Mouse (Mus musculus) lung, embryonic 16.5 days (tissue): Measurements from ENCODE around the gene Lonrf2. TPM values are rescaled to one million over a fixed set of nuclear protein-coding genes. Genes with fewer than 3 reads are reported as not detected.

Experiments
- ATAC-seq: fragments of 200-750 bp; cut with Nextera tagmentation; 2 replicates; pipeline ENCODE4 v1.8.0; 2017; ENCODE audit warnings: low read depth, mild to moderate bottlenecking, moderate library complexity
- H3K27ac ChIP-seq: fragments of 300-500 bp; sonication (generic); 2 replicates; pipeline ENCODE4 v1.5.1; 2014; ENCODE audit warnings: mild to moderate bottlenecking, control low read depth, low read length
- H3K27me3 ChIP-seq: fragments of 300-500 bp; sonication (generic); 2 replicates; pipeline ENCODE4 v1.6.1; 2014; ENCODE audit warnings: low read depth, low read length, mixed read lengths; ENCODE audit not compliant: control insufficient read depth, insufficient read depth
- H3K36me3 ChIP-seq: fragments of 300-500 bp; sonication (generic); 2 replicates; pipeline ENCODE4 v1.6.1; 2014; ENCODE audit warnings: low read length; ENCODE audit not compliant: control insufficient read depth, insufficient read depth
- H3K4me1 ChIP-seq: fragments of 300-500 bp; sonication (generic); replicated peaks from 2 replicates; pipeline ENCODE4 v1.6.1; 2014; ENCODE audit warnings: low read length, mixed read lengths; ENCODE audit not compliant: control insufficient read depth, insufficient read depth
- H3K4me2 ChIP-seq: fragments of 300-500 bp; sonication (generic); 2 replicates; pipeline ENCODE4 v1.6.1; 2014; ENCODE audit warnings: low read depth, low read length, control low read depth
- H3K4me3 ChIP-seq: fragments of 300-500 bp; sonication (generic); 2 replicates; pipeline ENCODE4 v1.5.1; 2014; ENCODE audit warnings: mild to moderate bottlenecking, low read length, control low read depth
- H3K9ac ChIP-seq: fragments of 300-500 bp; sonication (generic); 2 replicates; pipeline ENCODE4 v1.6.1; 2014; ENCODE audit warnings: low read length, control low read depth
- H3K9me3 ChIP-seq: fragments of 300-500 bp; sonication (generic); 2 replicates; pipeline ENCODE4 v1.6.1; 2016; ENCODE audit warnings: low read length; ENCODE audit not compliant: control insufficient read depth
- WGBS: fragments of 180-500 bp; shearing (Covaris S2); extraction: QIAGEN DNeasy Blood & Tissue Kit; methylation state at CpG from one replicate; pipeline ENCODE4 v1.1.7; 2014; 5-methylcytosine and 5-hydroxymethylcytosine counted together
- polyA plus RNA-seq: library from polyadenylated mRNA; unstranded; fragments of >200 nt; fragmentation: Nextera tagmentation; extraction: Ambion mirVana; gene quantifications from 2 replicates; pipeline ENCODE4 v1.2.1, GENCODE M21; 2015

Lonrf2 gene
- polyA plus RNA-seq, 1 experiment from 2014 or later, result 0.40 TPM

DNA sequence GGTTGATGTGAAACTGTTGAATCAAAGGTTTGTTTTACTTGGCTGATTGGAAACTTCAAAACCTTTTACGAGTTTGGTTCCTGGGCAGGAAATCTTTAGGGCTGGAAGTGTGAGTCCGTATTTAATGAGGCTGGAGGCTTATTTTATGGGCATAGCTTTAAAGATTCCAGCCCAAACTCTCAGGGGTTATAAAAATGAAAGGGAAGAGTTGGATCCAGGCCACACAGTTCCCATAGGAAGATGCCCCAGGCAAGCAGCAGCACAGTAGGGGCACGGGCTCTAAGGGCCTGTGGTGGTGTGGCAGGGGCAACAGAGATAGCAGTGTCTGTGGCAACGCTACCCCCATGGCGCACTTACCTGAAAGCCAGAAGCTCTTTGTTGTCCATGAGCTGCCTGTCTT is 29.7 kb upstream of the Lonrf2 start:
- WGBS, result 82% methylated on average over 5 of the region's 5 CpGs
- Histone ChIP-seq H3K9me3 (no peaks in the 10 kb centered on the region), H3K9ac (no peak overlapping the region), H3K4me2 (no peak overlapping the region), H3K27me3 (no peaks in the 10 kb centered on the region), H3K4me1 (no peaks in the 10 kb centered on the region), H3K36me3 (no peaks in the 10 kb centered on the region), H3K27ac (no peak overlapping the region), H3K4me3 (no peak overlapping the region)
- no peak for ATAC-seq

DNA sequence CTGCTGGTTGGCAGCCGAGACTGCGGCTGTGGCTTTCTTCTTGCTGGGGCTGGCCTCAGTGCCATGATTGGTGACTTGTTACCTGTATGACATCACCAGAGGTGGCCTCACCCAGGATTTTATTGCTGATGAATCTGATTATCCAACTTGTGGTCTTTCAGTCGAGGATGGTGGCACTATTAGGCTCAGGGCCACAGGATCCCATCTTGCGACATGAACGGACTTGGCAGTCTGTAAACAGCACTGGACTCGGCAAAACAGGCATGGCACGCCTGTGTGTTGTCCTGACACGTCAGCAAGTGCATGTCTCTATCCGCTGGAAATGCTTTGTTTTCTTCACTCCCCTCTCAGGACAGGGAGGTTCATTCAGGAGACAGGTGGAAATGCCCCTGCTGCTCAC is 27.8 kb upstream of the Lonrf2 start:
- 73% methylated on average over 9 of the region's 9 CpGs for WGBS
- Histone ChIP-seq H3K9me3 (no peaks in the 10 kb centered on the region), H3K27me3 (no peaks in the 10 kb centered on the region), H3K27ac (no peak overlapping the region), H3K36me3 (no peaks in the 10 kb centered on the region), H3K9ac (no peak overlapping the region), H3K4me3 (no peak overlapping the region), H3K4me1 (no peaks in the 10 kb centered on the region), H3K4me2 (no peak overlapping the region)
- ATAC-seq, result no peak

DNA sequence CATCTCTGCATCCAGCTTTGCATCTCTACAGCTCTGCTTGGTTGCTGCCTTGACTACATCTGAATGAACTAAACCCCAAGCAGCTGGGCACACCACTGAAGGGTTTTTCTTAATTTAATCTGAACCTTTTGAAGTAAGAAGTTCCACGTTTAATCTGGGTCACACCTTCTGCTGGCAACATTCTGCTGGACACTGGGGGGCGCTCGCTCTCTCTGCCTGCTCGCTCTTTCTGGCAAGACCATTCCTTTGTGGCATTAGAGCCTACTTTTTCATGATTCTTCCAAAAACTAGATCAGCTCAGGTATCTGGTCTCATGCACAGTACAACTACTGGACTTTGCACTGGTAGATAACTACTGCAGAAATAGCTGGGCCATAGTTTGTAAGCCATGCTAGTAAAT is 25.7 kb upstream of the Lonrf2 start:
- Histone ChIP-seq H3K27ac (no peak overlapping the region), H3K4me1 (no peaks in the 10 kb centered on the region)
- 7% methylated on average over 4 of the region's 4 CpGs for WGBS

DNA sequence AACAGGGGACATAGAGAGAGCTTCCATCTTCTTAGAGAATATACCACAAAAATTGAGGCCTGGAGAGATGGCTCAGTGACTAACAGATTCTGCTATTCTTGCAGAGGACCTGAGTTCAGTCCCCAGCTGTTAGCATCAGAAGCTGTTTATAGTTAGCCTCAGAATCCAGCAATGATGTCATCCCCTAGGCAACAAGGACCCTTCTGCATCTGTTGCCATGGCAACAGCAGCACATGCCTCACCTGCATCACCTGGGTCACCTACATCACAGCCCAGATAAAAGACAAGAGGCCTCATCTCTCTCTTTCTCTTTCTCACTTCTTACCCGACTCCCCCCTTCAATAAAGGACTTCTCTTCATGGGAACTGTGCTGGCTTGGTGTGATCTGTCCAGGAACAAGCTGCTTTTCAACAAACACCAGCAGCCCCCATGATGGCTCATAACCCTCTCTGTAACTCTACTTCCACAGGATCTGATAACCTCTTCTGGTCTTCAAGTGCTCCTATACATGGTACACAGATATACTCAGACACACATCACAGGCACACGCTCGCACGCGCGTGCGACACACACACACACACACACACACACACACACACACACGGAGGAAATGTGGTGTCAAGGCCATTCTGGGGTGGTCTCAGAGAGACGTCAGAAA is 24.5 kb upstream of the Lonrf2 start:
- 71% methylated on average over 9 of the region's 9 CpGs for WGBS
- H3K36me3 ChIP-seq, result no peaks in the 10 kb centered on the region
- H3K4me3 ChIP-seq, result no peak overlapping the region
- H3K4me2 ChIP-seq, result no peak overlapping the region
- H3K27ac ChIP-seq, result no peak overlapping the region
- H3K9me3 ChIP-seq, result no peaks in the 10 kb centered on the region
- ATAC-seq, result no peak
- no peak overlapping the region for H3K9ac ChIP-seq
- no peaks in the 10 kb centered on the region for H3K4me1 ChIP-seq
- no peaks in the 10 kb centered on the region for H3K27me3 ChIP-seq

More for the DNA sequence above, 25.7 kb upstream of the Lonrf2 start:
- no peaks in the 10 kb centered on the region for H3K36me3 ChIP-seq
- no peaks in the 10 kb centered on the region for H3K9me3 ChIP-seq
- H3K27me3 ChIP-seq, result no peaks in the 10 kb centered on the region
- no peak overlapping the region for H3K4me3 ChIP-seq
- ATAC-seq, result no peak
- no peak overlapping the region for H3K9ac ChIP-seq
- H3K4me2 ChIP-seq, result no peak overlapping the region

DNA sequence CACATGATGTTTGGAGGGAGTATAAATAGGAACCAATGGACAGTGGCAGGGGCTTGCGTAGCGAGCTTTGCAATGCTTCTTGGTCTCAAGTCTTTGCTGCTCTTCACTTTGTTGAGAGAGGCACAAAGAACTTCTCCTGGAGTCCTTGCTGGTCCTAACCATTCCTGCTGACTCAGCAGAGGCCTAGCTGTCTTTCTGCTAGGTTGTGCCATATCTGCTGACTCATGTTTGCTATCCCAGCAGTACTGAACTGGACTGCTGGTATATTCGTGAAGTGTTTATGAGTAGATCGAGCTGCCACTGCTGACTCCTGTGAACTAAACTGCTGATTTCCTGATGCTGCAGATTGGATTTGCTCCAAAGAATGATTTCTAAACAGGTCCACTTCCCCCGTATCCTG is 23.7 kb upstream of the Lonrf2 start:
- Histone ChIP-seq H3K4me2 (no peak overlapping the region), H3K27me3 (no peaks in the 10 kb centered on the region), H3K4me3 (no peak overlapping the region), H3K36me3 (no peaks in the 10 kb centered on the region), H3K27ac (no peak overlapping the region), H3K9me3 (no peaks in the 10 kb centered on the region), H3K9ac (no peak overlapping the region), H3K4me1 (no peaks in the 10 kb centered on the region)
- 53% methylated on average over 5 of the region's 5 CpGs for WGBS
- no peak for ATAC-seq

DNA sequence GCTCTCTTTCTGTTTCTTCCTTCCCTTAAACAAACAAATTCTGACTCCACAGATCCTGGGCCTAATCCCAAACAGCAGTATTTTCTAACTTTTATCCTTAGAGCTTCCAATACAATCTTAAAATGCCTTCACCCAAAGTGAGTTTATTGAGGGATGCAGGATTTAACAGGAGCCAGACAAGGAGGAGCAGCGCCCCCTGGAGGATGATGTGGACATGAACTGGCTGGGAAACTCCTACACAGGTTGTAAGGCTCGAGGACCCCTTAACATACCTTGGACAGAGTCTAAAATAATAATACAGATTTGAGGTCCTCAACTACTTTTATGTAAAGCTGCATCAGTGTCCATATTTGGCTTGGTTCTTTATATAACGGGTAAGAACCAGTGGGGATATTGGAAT is 19.7 kb upstream of the Lonrf2 start:
- Histone ChIP-seq H3K4me1 (no peaks in the 10 kb centered on the region), H3K4me3 (no peak overlapping the region), H3K27ac (no peak overlapping the region), H3K4me2 (no peak overlapping the region), H3K9me3 (no peaks in the 10 kb centered on the region), H3K36me3 (no peaks in the 10 kb centered on the region), H3K9ac (no peak overlapping the region), H3K27me3 (no peaks in the 10 kb centered on the region)
- 14% methylated on average over 3 of the region's 3 CpGs for WGBS
- ATAC-seq, result no peak

DNA sequence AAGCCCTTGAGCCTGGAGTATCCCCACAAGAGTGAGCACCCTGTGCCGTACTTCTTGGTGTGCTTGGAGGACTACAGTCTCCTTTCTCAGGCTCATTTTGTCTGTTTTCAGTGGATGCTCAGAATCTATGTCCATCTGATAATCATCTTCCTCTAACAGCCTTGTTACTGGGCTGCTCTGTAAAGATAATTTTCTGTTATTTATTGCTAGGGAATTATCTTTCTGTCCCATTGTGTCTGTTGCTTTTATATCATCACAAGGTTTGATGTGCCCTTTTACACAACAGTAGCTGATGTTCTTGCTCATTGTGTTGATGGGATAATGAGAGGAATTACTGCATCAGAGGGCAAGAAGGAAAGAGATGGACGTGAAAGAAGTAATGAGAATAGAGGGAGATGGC is 15.7 kb upstream of the Lonrf2 start:
- Histone ChIP-seq H3K4me2 (no peak overlapping the region), H3K9ac (no peak overlapping the region), H3K27me3 (no peaks in the 10 kb centered on the region), H3K36me3 (no peaks in the 10 kb centered on the region), H3K4me3 (no peak overlapping the region), H3K27ac (no peak overlapping the region), H3K9me3 (no peaks in the 10 kb centered on the region), H3K4me1 (no peaks in the 10 kb centered on the region)
- WGBS, result 39% methylated on average over 2 of the region's 2 CpGs
- no peak for ATAC-seq

DNA sequence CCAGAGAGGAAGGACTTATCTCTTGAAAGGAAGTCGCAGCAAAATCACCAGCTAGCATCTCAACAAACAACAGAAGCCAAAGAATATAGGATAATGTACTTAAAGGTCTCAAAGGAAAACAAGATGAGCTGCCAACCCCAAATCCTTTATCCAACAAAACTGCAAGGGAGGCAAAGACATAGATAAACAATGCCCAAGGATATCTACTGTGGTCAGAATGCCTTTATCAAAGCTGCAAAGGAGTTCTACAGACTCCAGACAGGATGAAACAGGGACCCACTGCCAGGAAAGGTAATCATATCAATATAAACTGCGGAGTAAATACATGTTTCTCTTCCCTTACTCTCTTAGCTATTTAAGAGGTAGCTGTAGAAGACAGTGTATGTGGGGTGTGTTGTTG is 14.1 kb upstream of the Lonrf2 start:
- no peaks in the 10 kb centered on the region for H3K4me1 ChIP-seq
- H3K9me3 ChIP-seq, result no peaks in the 10 kb centered on the region
- ATAC-seq, result no peak
- H3K27ac ChIP-seq, result no peak overlapping the region
- no peak overlapping the region for H3K4me3 ChIP-seq
- WGBS, result 63% methylated on average over 2 of the region's 2 CpGs
- H3K4me2 ChIP-seq, result no peak overlapping the region
- no peaks in the 10 kb centered on the region for H3K27me3 ChIP-seq
- no peak overlapping the region for H3K9ac ChIP-seq
- H3K36me3 ChIP-seq, result no peaks in the 10 kb centered on the region

DNA sequence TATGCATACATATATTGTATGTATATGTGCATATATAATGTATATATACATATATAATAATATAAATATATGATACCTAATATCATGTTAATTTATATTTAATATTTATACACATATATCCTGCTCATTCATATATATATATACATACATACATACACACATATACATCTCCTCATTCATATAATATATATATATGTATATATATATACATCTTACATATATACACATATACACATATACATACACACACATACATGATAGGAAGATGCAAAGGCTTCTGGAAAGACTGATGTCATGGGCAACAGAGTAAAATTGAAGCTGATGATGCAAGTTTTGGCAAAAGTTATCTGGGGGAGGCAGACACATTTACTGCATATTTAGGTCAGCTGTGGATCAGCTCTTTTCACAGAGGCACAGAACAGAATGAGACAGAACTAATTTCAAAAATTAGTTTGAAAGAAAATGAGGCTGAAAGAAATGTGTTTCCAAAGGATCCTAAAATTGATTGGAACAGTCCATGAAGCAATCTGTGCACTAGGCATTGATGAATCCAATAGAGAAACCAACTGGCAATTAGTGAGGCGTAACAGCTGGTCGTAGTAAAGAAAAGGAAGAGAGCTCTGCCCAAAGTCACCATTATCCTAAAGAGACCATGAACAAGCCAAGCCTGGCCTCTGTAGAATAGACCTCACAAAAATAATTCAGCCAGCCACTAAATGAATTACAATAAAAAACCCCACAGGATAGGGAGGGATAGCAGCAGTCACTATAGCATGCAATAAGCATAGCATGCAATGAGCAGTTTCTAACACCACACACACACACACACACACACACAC is 12.2 kb upstream of the Lonrf2 start:
- Histone ChIP-seq H3K4me1 (no peaks in the 10 kb centered on the region), H3K36me3 (no peaks in the 10 kb centered on the region), H3K9me3 (no peaks in the 10 kb centered on the region), H3K4me2 (no peak overlapping the region), H3K9ac (no peak overlapping the region), H3K27ac (no peak overlapping the region), H3K27me3 (no peaks in the 10 kb centered on the region), H3K4me3 (no peak overlapping the region)
- ATAC-seq, result no peak
- 89% methylated on average over 2 of the region's 2 CpGs for WGBS
